Mouse (Mus musculus): ENCODE data around the gene Atg2a. TPM values are rescaled to one million over a fixed set of nuclear protein-coding genes. Genes with fewer than 3 reads are reported as not detected.

The Atg2a gene
- polyA plus RNA-seq, 1 experiment from 2014 or later, result 8.9 TPM

- DNase-seq (ENCODE audit: low spot score) (no peak), ATAC-seq (ENCODE audit: insufficient number of reproducible peaks, low FRiP score, low TSS enrichment, low read depth) (no peak)
- Histone ChIP-seq H3K36me3 (ENCODE audit: control insufficient read depth, insufficient read depth, low read length) (no peaks in the 10 kb centered on the region), H3K27me3 (ENCODE audit: control insufficient read depth, insufficient read depth, low read length) (no peaks in the 10 kb centered on the region), H3K9me3 (ENCODE audit: control insufficient read depth, low read length) (no peaks in the 10 kb centered on the region), H3K4me3 (ENCODE audit: low read depth, low read length) (no peak overlapping the region), H3K9ac (ENCODE audit: low read length) (no peak overlapping the region), H3K4me1 (ENCODE audit: control insufficient read depth, insufficient read depth, low read length) (peaks cover 7% of the 10 kb centered on the region), H3K4me2 (ENCODE audit: low read depth, severe bottlenecking) (no peak overlapping the region), H3K27ac (replicated peaks; ENCODE audit: low read depth, low read length) (no peak overlapping the region)
- 71% methylated on average over 1 of the region's 1 CpGs for whole genome bisulfite sequencing
Observed at GRCm38 (mm10) chr19:6240136-6240535, 1.3 kb upstream of the Atg2a start.

GRCm38 (mm10) chr19:6240725-6241124 is 743 bp upstream of the Atg2a start:
- Histone ChIP-seq H3K27me3 (ENCODE audit: control insufficient read depth, insufficient read depth, low read length) (no peaks in the 10 kb centered on the region), H3K27ac (replicated peaks; ENCODE audit: low read depth, low read length) (no peak overlapping the region), H3K36me3 (ENCODE audit: control insufficient read depth, insufficient read depth, low read length) (no peaks in the 10 kb centered on the region), H3K9ac (ENCODE audit: low read length) (no peak overlapping the region), H3K4me2 (ENCODE audit: low read depth, severe bottlenecking) (no peak overlapping the region), H3K4me1 (ENCODE audit: control insufficient read depth, insufficient read depth, low read length) (peaks cover 7% of the 10 kb centered on the region), H3K4me3 (ENCODE audit: low read depth, low read length) (no peak overlapping the region), H3K9me3 (ENCODE audit: control insufficient read depth, low read length) (no peaks in the 10 kb centered on the region)
- 36% methylated on average over 5 of the region's 5 CpGs for WGBS
- DNase-seq (ENCODE audit: low spot score) (no peak), ATAC-seq (ENCODE audit: insufficient number of reproducible peaks, low FRiP score, low TSS enrichment, low read depth) (no peak)

GRCm38 (mm10) chr19:6242281-6242680 is 813 bp downstream of the Atg2a start:
- Histone ChIP-seq H3K9ac (ENCODE audit: low read length) (peak overlapping the region; percentile 85), H3K9me3 (ENCODE audit: control insufficient read depth, low read length) (no peaks in the 10 kb centered on the region), H3K4me3 (ENCODE audit: low read depth, low read length) (peak overlapping the region; percentile 85), H3K4me2 (ENCODE audit: low read depth, severe bottlenecking) (peak overlapping the region; percentile 89), H3K36me3 (ENCODE audit: control insufficient read depth, insufficient read depth, low read length) (peaks cover 11% of the 10 kb centered on the region; the same call in 1 of the 2 replicates), H3K27ac (replicated peaks; ENCODE audit: low read depth, low read length) (no peak overlapping the region; the same call in 1 of the 2 replicates), H3K4me1 (ENCODE audit: control insufficient read depth, insufficient read depth, low read length) (peaks cover 7% of the 10 kb centered on the region), H3K27me3 (ENCODE audit: control insufficient read depth, insufficient read depth, low read length) (no peaks in the 10 kb centered on the region)
- ATAC-seq (ENCODE audit: insufficient number of reproducible peaks, low FRiP score, low TSS enrichment, low read depth), result no peak; the same call in 1 of the 2 replicates
- peak; percentile 40 for DNase-seq (ENCODE audit: low spot score)
- 0% methylated on average over 4 of the region's 4 CpGs for WGBS

DNA sequence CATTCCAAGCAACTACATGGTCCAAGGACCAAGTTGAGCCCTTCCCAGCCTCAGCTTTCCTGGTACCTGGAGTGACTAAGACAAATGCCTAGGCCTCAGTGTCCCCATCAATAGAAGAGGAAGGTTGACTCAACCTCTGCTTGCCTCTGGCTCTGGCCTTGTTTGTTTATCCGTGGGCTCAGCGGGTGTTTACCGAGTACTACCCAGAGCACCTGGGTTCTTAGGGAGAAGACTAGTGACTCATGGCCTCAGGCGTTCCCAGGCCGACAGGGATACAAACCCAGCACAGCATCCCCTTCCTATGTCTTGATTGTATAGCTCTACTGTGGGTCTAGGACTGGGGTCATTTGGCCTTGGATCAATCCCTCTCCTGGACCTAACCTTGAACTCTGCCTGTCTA is 1.8 kb downstream of the Atg2a start:
- ATAC-seq (ENCODE audit: insufficient number of reproducible peaks, low FRiP score, low TSS enrichment, low read depth) (no peak), DNase-seq (ENCODE audit: low spot score) (no peak)
- Histone ChIP-seq H3K36me3 (ENCODE audit: control insufficient read depth, insufficient read depth, low read length) (peaks cover 15% of the 10 kb centered on the region; the same call in 1 of the 2 replicates), H3K4me1 (ENCODE audit: control insufficient read depth, insufficient read depth, low read length) (peaks cover 7% of the 10 kb centered on the region), H3K27ac (replicated peaks; ENCODE audit: low read depth, low read length) (no peak overlapping the region), H3K4me2 (ENCODE audit: low read depth, severe bottlenecking) (no peak overlapping the region), H3K9me3 (ENCODE audit: control insufficient read depth, low read length) (no peaks in the 10 kb centered on the region), H3K27me3 (ENCODE audit: control insufficient read depth, insufficient read depth, low read length) (no peaks in the 10 kb centered on the region), H3K9ac (ENCODE audit: low read length) (no peak overlapping the region; the same call in 1 of the 2 replicates), H3K4me3 (ENCODE audit: low read depth, low read length) (no peak overlapping the region)
- 84% methylated on average over 5 of the region's 5 CpGs for WGBS

DNA sequence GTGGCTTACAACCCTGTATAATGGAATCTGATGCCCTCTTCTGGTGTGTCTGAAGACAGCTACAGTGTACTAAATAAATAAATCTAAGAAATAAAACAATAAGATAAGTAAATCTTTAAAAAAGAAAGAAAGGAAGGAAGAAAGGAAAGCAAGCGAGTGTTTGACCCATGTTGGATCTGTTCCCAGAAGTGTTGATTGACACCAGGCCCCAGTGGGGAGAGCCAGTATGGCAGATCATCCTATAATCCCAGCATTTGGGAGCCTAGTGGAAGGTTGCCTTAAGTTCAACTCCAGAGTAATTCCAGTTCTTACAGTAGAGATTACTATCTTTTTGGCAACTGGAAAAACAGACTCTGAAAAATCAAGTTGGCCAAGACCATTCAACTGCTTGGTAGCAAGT is 4.3 kb downstream of the Atg2a start:
- no peak for DNase-seq (ENCODE audit: low spot score)
- H3K9ac ChIP-seq (ENCODE audit: low read length), result no peak overlapping the region
- peaks cover 7% of the 10 kb centered on the region for H3K4me1 ChIP-seq (ENCODE audit: control insufficient read depth, insufficient read depth, low read length)
- H3K4me2 ChIP-seq (ENCODE audit: low read depth, severe bottlenecking), result no peak overlapping the region
- H3K4me3 ChIP-seq (ENCODE audit: low read depth, low read length), result no peak overlapping the region
- no peaks in the 10 kb centered on the region for H3K9me3 ChIP-seq (ENCODE audit: control insufficient read depth, low read length)
- 86% methylated on average over 1 of the region's 1 CpGs for WGBS
- no peak for ATAC-seq (ENCODE audit: insufficient number of reproducible peaks, low FRiP score, low TSS enrichment, low read depth)
- no peaks in the 10 kb centered on the region for H3K27me3 ChIP-seq (ENCODE audit: control insufficient read depth, insufficient read depth, low read length)
- H3K36me3 ChIP-seq (ENCODE audit: control insufficient read depth, insufficient read depth, low read length), result peaks cover 20% of the 10 kb centered on the region; the same call in 1 of the 2 replicates
- no peak overlapping the region for H3K27ac ChIP-seq (replicated peaks; ENCODE audit: low read depth, low read length)

DNA sequence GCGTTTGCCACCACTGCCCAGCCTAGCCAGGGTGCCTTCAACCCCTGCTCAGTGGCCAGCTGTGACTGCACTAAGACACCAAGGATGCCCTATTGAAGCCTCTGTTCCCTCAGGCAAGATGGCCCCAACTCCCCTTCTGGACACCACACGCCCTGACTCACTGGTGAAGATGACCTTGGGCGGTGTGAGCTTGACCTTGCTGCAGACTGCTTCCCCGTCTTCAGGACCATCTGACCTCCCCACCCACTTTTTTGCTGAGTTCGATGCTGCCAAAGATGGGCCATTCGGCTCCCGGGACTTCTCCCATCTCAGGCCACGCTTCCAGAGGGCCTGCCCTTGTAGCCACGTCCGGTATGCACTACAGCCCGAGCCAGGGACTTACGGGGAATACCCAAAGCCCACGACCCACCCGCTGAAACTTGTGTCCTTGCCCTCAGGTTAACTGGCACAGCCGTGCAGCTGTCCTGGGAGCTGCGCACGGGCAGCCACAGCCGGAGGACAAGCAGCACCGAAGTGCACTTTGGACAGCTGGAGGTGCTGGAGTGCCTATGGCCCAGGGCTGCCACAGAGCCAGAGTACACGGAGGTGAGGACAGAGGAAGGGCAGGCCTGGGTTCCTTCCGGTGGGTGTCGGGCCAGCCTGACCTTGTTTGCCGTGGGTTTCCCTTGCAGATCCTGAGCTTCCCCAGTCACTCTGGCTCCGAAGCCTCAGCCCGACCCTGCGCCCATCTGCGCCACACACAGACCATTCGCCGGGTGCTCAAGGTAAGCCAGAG is 6.2 kb downstream of the Atg2a start:
- Histone ChIP-seq H3K36me3 (ENCODE audit: control insufficient read depth, insufficient read depth, low read length) (peaks cover 26% of the 10 kb centered on the region; the same call in 1 of the 2 replicates), H3K4me2 (ENCODE audit: low read depth, severe bottlenecking) (no peak overlapping the region), H3K9me3 (ENCODE audit: control insufficient read depth, low read length) (no peaks in the 10 kb centered on the region), H3K9ac (ENCODE audit: low read length) (no peak overlapping the region), H3K4me3 (ENCODE audit: low read depth, low read length) (no peak overlapping the region), H3K27me3 (ENCODE audit: control insufficient read depth, insufficient read depth, low read length) (no peaks in the 10 kb centered on the region), H3K4me1 (ENCODE audit: control insufficient read depth, insufficient read depth, low read length) (peaks cover under 1% of the 10 kb centered on the region; the same call in 1 of the 2 replicates), H3K27ac (replicated peaks; ENCODE audit: low read depth, low read length) (no peak overlapping the region)
- 93% methylated on average over 29 of the region's 29 CpGs for WGBS
- DNase-seq (ENCODE audit: low spot score), result no peak
- no peak for ATAC-seq (ENCODE audit: insufficient number of reproducible peaks, low FRiP score, low TSS enrichment, low read depth)

DNA sequence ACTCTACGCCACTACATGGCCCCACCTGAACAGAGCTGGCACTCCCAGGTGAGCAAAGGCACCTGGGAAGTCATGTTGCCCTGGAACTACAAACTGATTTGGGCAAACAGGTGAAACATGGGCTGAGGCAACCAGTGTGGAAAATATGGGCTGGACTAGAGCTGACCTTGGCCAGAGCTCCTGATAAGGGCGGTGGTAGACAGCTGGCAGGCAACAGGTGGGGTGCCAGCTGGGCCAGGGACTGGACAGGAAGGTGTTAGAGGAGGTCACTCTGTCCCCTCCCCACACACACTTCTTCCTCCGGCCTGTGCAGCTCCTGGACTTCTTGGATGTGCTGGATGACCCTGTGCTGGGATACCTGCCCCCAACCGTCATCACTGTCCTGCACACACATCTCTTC is 11.6 kb downstream of the Atg2a start:
- WGBS, result 91% methylated on average over 4 of the region's 4 CpGs
- no peaks in the 10 kb centered on the region for H3K4me1 ChIP-seq (ENCODE audit: control insufficient read depth, insufficient read depth, low read length)
- no peak overlapping the region for H3K4me2 ChIP-seq (ENCODE audit: low read depth, severe bottlenecking)
- no peak overlapping the region for H3K4me3 ChIP-seq (ENCODE audit: low read depth, low read length)
- no peaks in the 10 kb centered on the region for H3K27me3 ChIP-seq (ENCODE audit: control insufficient read depth, insufficient read depth, low read length)
- ATAC-seq (ENCODE audit: insufficient number of reproducible peaks, low FRiP score, low TSS enrichment, low read depth) (no peak), DNase-seq (ENCODE audit: low spot score) (no peak)
- H3K36me3 ChIP-seq (ENCODE audit: control insufficient read depth, insufficient read depth, low read length), result peaks cover 30% of the 10 kb centered on the region
- no peaks in the 10 kb centered on the region for H3K9me3 ChIP-seq (ENCODE audit: control insufficient read depth, low read length)
- H3K9ac ChIP-seq (ENCODE audit: low read length), result no peak overlapping the region
- H3K27ac ChIP-seq (replicated peaks; ENCODE audit: low read depth, low read length), result no peak overlapping the region

- H3K9ac ChIP-seq (ENCODE audit: low read length), result no peak overlapping the region
- no peak overlapping the region for H3K27ac ChIP-seq (replicated peaks; ENCODE audit: low read depth, low read length)
- no peak for ATAC-seq (ENCODE audit: insufficient number of reproducible peaks, low FRiP score, low TSS enrichment, low read depth)
Observed at GRCm38 (mm10) chr19:6260428-6260827, 19.0 kb downstream of the Atg2a start.

More at GRCm38 (mm10) chr19:6260428-6260827, 19.0 kb downstream of the Atg2a start:
- WGBS, result 81% methylated on average over 2 of the region's 2 CpGs
- Histone ChIP-seq H3K27me3 (ENCODE audit: control insufficient read depth, insufficient read depth, low read length) (no peaks in the 10 kb centered on the region), H3K4me3 (ENCODE audit: low read depth, low read length) (no peak overlapping the region), H3K4me2 (ENCODE audit: low read depth, severe bottlenecking) (no peak overlapping the region), H3K9me3 (ENCODE audit: control insufficient read depth, low read length) (peaks cover 2% of the 10 kb centered on the region; the same call in 1 of the 2 replicates), H3K4me1 (ENCODE audit: control insufficient read depth, insufficient read depth, low read length) (no peaks in the 10 kb centered on the region), H3K36me3 (ENCODE audit: control insufficient read depth, insufficient read depth, low read length) (peaks cover 23% of the 10 kb centered on the region)
- peak; percentile 53 for DNase-seq (ENCODE audit: low spot score)
